Mouse (Mus musculus) limb, embryonic 15.5 days (tissue): Measurements from ENCODE around the gene Spag7. TPM values are rescaled to one million over a fixed set of nuclear protein-coding genes. Genes with fewer than 3 reads are reported as not detected.
A peak's percentile ranks its signal among the peaks of the same experiment; 100 is the strongest.

Experiments
- ATAC-seq: fragments of 200-750 bp; cut with Nextera tagmentation; 2 replicates; pipeline ENCODE4 v1.8.0; 2017; ENCODE audit warnings: low read depth, moderate TSS enrichment; ENCODE audit not compliant: insufficient number of reproducible peaks, low FRiP score, low TSS enrichment
- H3K27ac ChIP-seq: fragments of 300-500 bp; sonication (generic); 2 replicates; pipeline ENCODE4 v1.5.1; 2015; ENCODE audit warnings: moderate library complexity, mild to moderate bottlenecking, inconsistent platforms
- H3K27me3 ChIP-seq: fragments of 300-500 bp; sonication (generic); 2 replicates; pipeline ENCODE4 v1.6.1; 2015; ENCODE audit warnings: inconsistent platforms
- H3K36me3 ChIP-seq: fragments of 300-500 bp; sonication (generic); 2 replicates; pipeline ENCODE4 v1.6.1; 2015; ENCODE audit warnings: inconsistent platforms
- H3K4me1 ChIP-seq: fragments of 300-500 bp; sonication (generic); 2 replicates; pipeline ENCODE4 v1.6.1; 2015; ENCODE audit warnings: inconsistent platforms
- H3K4me2 ChIP-seq: fragments of 300-500 bp; sonication (generic); 2 replicates; pipeline ENCODE4 v1.6.1; 2015; ENCODE audit warnings: mild to moderate bottlenecking, inconsistent platforms
- H3K4me3 ChIP-seq: fragments of 300-500 bp; sonication (generic); 2 replicates; pipeline ENCODE4 v1.5.1; 2015; ENCODE audit warnings: mild to moderate bottlenecking, inconsistent platforms
- H3K9ac ChIP-seq: fragments of 300-500 bp; sonication (generic); 2 replicates; pipeline ENCODE4 v1.6.1; 2015; ENCODE audit warnings: inconsistent platforms
- H3K9me3 ChIP-seq: fragments of 300-500 bp; sonication (generic); 2 replicates; pipeline ENCODE4 v1.6.1; 2016; ENCODE audit warnings: inconsistent platforms
- WGBS: fragments of 180-500 bp; shearing (Covaris S2); methylation state at CpG from one replicate; pipeline ENCODE4 v1.1.7; 2015; 5-methylcytosine and 5-hydroxymethylcytosine counted together
- polyA plus RNA-seq: library from polyadenylated mRNA; unstranded; fragments of >200 nt; fragmentation: Nextera tagmentation; extraction: Ambion mirVana; gene quantifications from 2 replicates; pipeline ENCODE4 v1.2.1, GENCODE M21; 2015

Spag7 gene
- polyA plus RNA-seq, 1 experiment from 2014 or later: 149 TPM

DNA sequence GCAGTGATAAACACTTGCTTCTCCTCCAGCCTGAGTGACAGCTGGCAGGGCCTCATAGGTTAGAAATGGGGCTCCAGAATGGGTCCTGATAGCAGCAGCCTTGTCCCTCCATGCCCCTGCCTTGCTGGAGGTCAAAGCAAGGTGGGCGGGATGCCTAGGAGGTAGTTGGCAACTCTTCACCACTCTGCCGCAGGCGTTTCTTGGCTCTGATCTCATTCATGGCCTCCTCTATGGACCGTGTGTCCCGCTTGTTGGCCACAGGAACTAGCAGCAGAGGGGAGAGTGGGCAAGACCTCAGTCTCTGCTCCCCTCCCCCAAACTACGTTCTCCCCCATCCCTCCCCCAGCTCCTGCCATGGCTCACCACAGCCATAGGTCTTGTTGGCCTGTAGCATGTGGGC, 5.3 kb downstream of the Spag7 start:
- Histone ChIP-seq H3K27ac (no peak overlapping the region), H3K36me3 (peaks cover 69% of the 10 kb centered on the region), H3K4me1 (peaks cover 15% of the 10 kb centered on the region), H3K9ac (no peak overlapping the region), H3K27me3 (no peaks in the 10 kb centered on the region), H3K4me2 (no peak overlapping the region), H3K9me3 (no peaks in the 10 kb centered on the region), H3K4me3 (no peak overlapping the region)
- 93% methylated on average over 6 of the region's 6 CpGs for WGBS
- no peak for ATAC-seq

DNA sequence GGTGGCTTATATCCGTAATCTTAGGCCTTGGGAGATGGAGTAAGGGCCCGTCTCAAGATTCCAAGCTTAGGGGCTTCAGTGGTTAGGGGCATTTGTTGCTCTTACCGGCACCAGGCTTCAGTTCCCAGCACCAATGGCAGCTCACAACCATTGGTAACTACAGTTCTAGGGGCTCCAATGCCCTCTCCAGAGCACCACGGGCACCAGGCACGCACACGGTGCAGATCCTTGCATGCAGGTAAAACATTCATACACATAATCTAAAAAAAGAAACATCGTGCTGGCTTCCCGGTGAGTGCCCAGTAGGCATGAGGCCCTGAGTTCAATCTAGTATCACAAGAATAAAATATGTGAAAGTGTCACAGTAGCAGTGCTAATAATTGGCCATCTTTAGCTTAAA, 6.1 kb downstream of the Spag7 start:
- Histone ChIP-seq H3K9me3 (no peaks in the 10 kb centered on the region), H3K9ac (no peak overlapping the region), H3K27ac (no peak overlapping the region), H3K27me3 (no peaks in the 10 kb centered on the region), H3K4me1 (peaks cover 21% of the 10 kb centered on the region), H3K4me3 (no peak overlapping the region), H3K4me2 (no peak overlapping the region), H3K36me3 (peaks cover 69% of the 10 kb centered on the region)
- ATAC-seq: no peak
- 86% methylated on average over 8 of the region's 8 CpGs for WGBS

DNA sequence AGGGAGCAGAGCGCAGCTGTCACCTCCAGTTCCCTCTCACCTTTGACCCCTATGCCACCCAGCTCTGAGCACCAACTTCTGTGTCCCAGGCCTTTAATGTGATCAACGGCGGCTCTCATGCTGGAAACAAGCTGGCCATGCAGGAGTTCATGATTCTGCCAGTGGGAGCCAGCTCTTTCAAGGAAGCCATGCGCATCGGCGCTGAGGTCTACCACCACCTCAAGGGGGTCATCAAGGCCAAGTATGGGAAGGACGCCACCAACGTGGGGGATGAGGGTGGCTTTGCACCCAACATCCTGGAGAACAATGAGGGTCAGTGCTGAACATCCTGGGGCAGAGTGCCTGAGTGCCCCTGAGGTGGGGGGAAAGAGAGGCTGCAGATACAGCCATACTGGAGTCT, 8.6 kb downstream of the Spag7 start:
- Histone ChIP-seq H3K27me3 (no peaks in the 10 kb centered on the region), H3K9ac (no peak overlapping the region), H3K4me2 (no peak overlapping the region), H3K27ac (0 out of 2 replicates have a peak overlapping the region, but pooled peaks have one; percentile 35), H3K36me3 (peaks cover 58% of the 10 kb centered on the region), H3K4me3 (no peak overlapping the region), H3K4me1 (peaks cover 36% of the 10 kb centered on the region), H3K9me3 (no peaks in the 10 kb centered on the region)
- no peak for ATAC-seq
- 82% methylated on average over 8 of the region's 8 CpGs for WGBS

DNA sequence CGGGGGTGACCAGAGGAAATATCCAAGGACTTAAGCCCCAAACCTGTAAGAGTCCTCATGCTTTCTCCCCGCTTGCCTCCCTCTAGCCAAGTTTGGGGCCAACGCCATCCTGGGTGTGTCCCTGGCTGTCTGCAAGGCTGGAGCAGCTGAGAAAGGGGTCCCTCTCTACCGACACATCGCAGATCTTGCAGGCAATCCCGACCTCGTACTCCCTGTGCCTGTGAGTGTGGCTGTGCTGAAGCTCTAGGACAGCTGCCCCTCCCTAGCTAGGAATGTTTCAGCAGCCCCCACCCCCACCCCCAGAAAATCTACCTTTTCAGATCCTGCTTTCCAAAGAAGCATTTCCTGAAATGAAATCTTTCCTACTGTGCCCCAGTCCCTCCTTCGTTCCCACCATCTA, 10.3 kb downstream of the Spag7 start:
- H3K4me2 ChIP-seq: no peak overlapping the region
- no peaks in the 10 kb centered on the region for H3K9me3 ChIP-seq
- H3K36me3 ChIP-seq: peaks cover 41% of the 10 kb centered on the region
- no peak overlapping the region for H3K4me3 ChIP-seq
- H3K4me1 ChIP-seq: peaks cover 42% of the 10 kb centered on the region
- no peak for ATAC-seq
- no peak overlapping the region for H3K9ac ChIP-seq
- H3K27ac ChIP-seq: no peak overlapping the region
- WGBS: 72% methylated on average over 8 of the region's 8 CpGs
- H3K27me3 ChIP-seq: no peaks in the 10 kb centered on the region

DNA sequence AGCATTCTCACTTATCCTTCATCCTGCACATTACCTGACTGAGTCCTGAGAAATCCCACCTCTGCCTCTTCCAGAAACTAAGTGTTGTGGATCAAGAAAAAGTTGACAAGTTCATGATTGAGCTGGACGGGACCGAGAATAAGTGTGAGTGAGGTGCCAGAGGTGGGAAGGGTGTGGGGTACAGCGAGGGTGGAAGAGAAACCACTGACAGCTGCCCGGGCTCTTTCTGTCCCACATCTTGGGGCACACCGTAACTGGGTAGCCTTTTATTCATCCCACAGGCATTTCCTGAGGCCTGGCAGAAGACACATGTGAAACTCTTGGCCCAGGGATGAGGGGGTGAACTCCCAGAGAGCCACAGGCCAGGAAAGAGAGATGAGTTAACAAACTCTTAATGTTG, 10.7 kb downstream of the Spag7 start:
- Histone ChIP-seq H3K9me3 (no peaks in the 10 kb centered on the region), H3K36me3 (peaks cover 39% of the 10 kb centered on the region), H3K27me3 (no peaks in the 10 kb centered on the region), H3K9ac (0 out of 2 replicates have a peak overlapping the region, but pooled peaks have one; percentile 26), H3K27ac (peak overlapping the region; percentile 5; the same call in 1 of the 2 replicates), H3K4me2 (0 out of 2 replicates have a peak overlapping the region, but pooled peaks have one; percentile 17), H3K4me1 (peaks cover 42% of the 10 kb centered on the region), H3K4me3 (0 out of 2 replicates have a peak overlapping the region, but pooled peaks have one; percentile 3)
- 68% methylated on average over 5 of the region's 5 CpGs for WGBS
- ATAC-seq: no peak

DNA sequence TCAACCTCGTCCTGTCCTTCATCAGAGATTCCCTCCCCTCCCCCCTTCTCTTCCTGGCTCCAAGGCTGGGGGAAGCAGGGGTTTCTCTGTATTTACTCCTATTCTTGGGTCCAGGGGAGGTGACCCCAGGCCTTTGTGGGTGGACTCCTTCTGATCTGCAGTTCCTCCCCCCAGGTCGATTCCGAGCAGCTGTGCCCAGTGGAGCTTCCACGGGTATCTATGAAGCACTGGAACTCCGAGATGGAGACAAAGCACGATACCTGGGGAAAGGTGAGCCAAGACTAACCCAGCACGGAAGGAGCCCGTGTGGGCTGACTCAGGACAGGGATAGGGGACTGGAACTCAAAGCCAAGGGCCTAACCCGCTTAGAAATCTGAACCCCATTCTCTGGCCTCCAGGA, 11.2 kb downstream of the Spag7 start:
- H3K4me1 ChIP-seq: peaks cover 45% of the 10 kb centered on the region
- 0 out of 2 replicates have a peak overlapping the region, but pooled peaks have one; percentile 26 for H3K9ac ChIP-seq
- no peaks in the 10 kb centered on the region for H3K27me3 ChIP-seq
- H3K4me3 ChIP-seq: peak overlapping the region; percentile 3; the same call in 1 of the 2 replicates
- peak overlapping the region; percentile 5 for H3K27ac ChIP-seq
- H3K36me3 ChIP-seq: peaks cover 33% of the 10 kb centered on the region
- H3K4me2 ChIP-seq: 0 out of 2 replicates have a peak overlapping the region, but pooled peaks have one; percentile 17
- ATAC-seq: no peak
- H3K9me3 ChIP-seq: no peaks in the 10 kb centered on the region
- WGBS: 53% methylated on average over 9 of the region's 9 CpGs

DNA sequence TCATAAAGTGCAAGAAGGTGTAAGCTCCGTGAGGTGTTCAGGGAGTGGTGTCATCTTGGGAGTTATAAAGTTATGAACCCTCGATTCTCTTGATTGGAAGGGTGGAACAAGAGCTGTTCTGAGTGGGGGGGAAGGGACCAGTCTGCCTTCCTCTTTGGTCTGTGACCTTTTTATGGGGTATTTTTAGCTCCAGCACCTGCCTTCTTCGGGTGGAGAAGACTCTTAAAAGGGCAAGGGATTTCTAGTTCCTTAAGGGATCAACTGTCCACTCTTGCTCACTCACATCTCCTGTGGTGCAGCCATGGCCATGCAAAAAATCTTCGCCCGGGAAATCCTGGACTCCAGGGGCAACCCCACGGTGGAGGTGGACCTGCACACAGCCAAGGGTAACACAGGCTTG, 11.6 kb downstream of the Spag7 start:
- Histone ChIP-seq H3K27ac (peak overlapping the region; percentile 99), H3K9ac (no peak overlapping the region)
- 40% methylated on average over 6 of the region's 6 CpGs for WGBS

DNA sequence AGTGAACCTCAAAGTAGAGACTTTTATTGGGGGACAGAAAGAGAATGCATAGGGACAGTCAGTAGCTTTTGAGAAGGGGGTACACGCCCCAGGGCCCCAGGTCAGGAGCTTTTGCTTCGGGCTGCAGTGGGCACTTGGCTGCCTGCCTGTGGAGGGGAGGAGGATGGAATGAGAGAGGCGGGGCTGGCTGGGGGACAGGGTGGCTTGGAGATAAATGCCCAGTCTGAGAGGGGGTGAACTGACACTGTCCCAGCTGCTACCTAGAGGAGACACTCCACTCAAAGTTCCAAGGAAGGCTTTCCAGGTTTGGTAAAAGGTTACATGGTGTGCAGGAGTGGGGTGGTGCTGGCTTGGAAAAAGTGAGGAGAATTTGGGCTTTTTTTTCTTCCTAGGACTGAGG, 12.3 kb downstream of the Spag7 start, which contains the start of gene Eno3:
TSS of gene Eno3 (plus strand) at position 239 of the 400 bp plus-strand sequence.
- H3K27me3 ChIP-seq: no peaks in the 10 kb centered on the region
- H3K9ac ChIP-seq: peak within 1 kb of the TSS; percentile 46
- H3K27ac ChIP-seq: peak within 1 kb of the TSS; percentile 99
- peaks cover 55% of the 10 kb centered on the region for H3K4me1 ChIP-seq
- H3K4me3 ChIP-seq: peak within 1 kb of the TSS; percentile 100
- H3K36me3 ChIP-seq: peaks cover 31% of the 10 kb centered on the region
- no peaks in the 10 kb centered on the region for H3K9me3 ChIP-seq
- ATAC-seq: no peak
- H3K4me2 ChIP-seq: peak within 1 kb of the TSS; percentile 89
- WGBS: 17% methylated on average over 3 of the region's 3 CpGs

More for the DNA sequence above, 11.6 kb downstream of the Spag7 start:
- Histone ChIP-seq H3K36me3 (peaks cover 31% of the 10 kb centered on the region), H3K4me2 (0 out of 2 replicates have a peak overlapping the region, but pooled peaks have one; percentile 89), H3K27me3 (no peaks in the 10 kb centered on the region), H3K4me3 (peak overlapping the region; percentile 100; the same call in 1 of the 2 replicates), H3K4me1 (peaks cover 49% of the 10 kb centered on the region), H3K9me3 (no peaks in the 10 kb centered on the region)
- no peak for ATAC-seq

DNA sequence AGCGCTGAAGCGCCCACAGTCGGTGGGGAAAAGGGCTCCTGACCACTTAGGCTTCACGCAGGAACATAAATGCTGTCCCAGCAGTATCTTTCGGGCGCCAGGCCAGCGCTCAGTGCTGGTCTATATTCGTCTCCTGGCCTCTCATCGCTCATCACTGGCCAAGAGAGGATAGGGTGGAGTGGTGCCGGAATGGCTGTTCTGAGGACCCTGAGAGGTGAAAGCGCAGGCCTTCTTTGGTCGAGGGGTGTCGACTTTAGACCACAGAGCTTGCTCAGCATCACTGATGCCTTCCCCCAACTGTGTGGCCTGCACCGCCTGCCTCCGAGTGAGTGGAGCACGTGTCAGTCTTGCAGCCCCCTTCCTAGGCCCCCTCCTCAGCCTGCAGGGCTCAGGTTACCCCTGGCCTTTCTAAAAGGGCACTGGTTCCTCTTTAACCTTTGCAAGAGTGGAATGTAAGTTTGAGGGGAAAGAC, 12.7 kb downstream of the Spag7 start:
- 0 out of 2 replicates have a peak, but pooled peaks have one; percentile 12 for ATAC-seq
- peak overlapping the region; percentile 46; the same call in 1 of the 2 replicates for H3K9ac ChIP-seq
- H3K27ac ChIP-seq: peak overlapping the region; percentile 99
- H3K4me3 ChIP-seq: peak overlapping the region; percentile 100
- H3K9me3 ChIP-seq: no peaks in the 10 kb centered on the region
- 5% methylated on average over 16 of the region's 16 CpGs for WGBS
- H3K4me1 ChIP-seq: peaks cover 59% of the 10 kb centered on the region
- H3K36me3 ChIP-seq: peaks cover 30% of the 10 kb centered on the region
- peak overlapping the region; percentile 89 for H3K4me2 ChIP-seq
- H3K27me3 ChIP-seq: no peaks in the 10 kb centered on the region

DNA sequence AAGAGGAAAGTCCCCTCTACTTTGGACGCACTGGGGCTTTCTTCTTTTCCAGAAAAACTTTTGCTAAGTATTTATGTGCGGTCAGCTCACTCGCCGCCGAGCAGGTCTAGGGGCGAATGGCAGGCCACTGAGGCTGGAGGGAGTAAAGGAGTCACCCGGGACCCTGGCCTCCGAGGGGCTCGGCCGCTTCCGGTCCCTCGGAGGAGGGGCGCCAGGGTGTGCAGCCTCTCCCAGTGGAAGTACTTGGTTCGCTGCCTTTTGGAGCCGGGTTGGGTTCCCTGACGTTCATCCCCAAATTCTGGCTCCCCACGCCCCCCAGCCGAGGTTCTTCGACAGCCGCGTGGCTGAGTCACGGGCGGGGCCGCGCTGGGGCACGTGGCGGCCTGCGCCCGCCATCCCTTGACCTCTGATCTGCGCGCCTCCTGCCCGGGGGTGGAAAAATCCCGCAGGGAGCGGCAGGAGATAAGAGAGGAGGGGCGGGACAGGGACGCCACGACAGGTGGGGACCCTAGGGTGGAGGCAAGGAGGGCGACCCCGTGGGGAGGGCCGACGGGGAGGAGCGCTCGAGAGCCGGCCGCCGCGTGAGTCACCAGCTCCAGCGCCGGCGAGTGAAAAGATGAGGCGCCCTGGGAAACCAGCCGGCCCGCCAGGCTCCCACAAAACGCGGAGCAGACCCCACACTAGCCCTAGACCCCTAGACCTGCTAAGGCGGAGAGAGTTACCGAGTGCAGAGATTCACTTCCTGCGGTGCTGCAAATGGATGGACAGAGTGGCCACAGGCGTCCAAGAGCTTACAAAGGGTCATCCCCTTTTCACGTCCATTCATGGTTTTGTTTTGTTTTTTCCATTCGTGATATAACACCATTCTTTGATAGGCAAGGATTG, 13.4 kb downstream of the Spag7 start:
- Histone ChIP-seq H3K27me3 (no peaks in the 10 kb centered on the region), H3K9ac (peak overlapping the region; percentile 46), H3K27ac (peak overlapping the region; percentile 99), H3K4me3 (peak overlapping the region; percentile 100), H3K9me3 (no peaks in the 10 kb centered on the region), H3K4me1 (peaks cover 66% of the 10 kb centered on the region), H3K4me2 (peak overlapping the region; percentile 89), H3K36me3 (peaks cover 31% of the 10 kb centered on the region)
- 0 out of 2 replicates have a peak, but pooled peaks have one; percentile 13 for ATAC-seq
- under 1% methylated on average over 61 of the region's 61 CpGs for WGBS

DNA sequence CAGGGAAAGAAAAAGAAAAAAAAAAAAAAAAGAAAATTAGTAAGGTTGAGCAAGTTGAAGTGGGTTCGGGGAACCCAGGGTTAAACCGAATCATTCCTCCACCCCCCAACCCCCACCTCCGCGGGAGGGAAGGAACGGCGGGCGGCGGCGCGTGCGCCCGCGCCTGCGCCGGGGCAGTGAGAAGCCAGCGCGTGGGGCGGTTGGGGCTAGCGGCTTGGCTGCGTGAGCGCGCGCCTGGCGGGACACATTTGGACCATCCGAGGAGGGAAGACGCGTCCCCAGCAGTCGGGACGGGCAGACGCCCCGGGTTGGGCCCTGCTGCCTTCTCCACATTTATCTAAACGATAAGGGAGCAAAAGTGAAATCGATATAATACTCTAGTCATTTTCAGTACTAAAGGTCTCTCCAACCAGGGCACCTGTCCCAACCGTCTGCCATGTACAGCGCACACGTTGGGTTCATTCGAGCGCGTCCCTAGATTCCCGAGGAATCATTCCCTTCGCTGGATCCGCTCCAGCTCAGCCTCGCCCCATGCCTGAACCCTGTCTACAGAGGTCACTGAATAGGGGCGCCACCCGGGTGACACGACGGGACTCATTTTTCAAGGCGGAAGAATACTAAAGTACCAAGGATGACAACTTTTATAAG, 14.2 kb downstream of the Spag7 start:
- Histone ChIP-seq H3K27ac (peak overlapping the region; percentile 99), H3K36me3 (peaks cover 33% of the 10 kb centered on the region), H3K27me3 (no peaks in the 10 kb centered on the region), H3K4me2 (peak overlapping the region; percentile 89), H3K9me3 (no peaks in the 10 kb centered on the region), H3K4me3 (peak overlapping the region; percentile 100), H3K4me1 (peaks cover 71% of the 10 kb centered on the region), H3K9ac (peak overlapping the region; percentile 46)
- peak; percentile 76 for ATAC-seq
- WGBS: 0% methylated on average over 48 of the region's 48 CpGs
